Mouse (Mus musculus): Measurements from ENCODE around the gene Fxr1.
"Not testable (repeated sequence)": the region's sequence is repeated elsewhere in the genome, so short reads cannot be mapped to it uniquely, and the experiment has no call there.

Gene Fxr1

GRCm38 (mm10) chr3:34062352-34062751 lies 42.6 kb downstream of the Fxr1 start:
- DNase-seq (ENCODE audit: low read depth, low spot score) = no peak

DNA sequence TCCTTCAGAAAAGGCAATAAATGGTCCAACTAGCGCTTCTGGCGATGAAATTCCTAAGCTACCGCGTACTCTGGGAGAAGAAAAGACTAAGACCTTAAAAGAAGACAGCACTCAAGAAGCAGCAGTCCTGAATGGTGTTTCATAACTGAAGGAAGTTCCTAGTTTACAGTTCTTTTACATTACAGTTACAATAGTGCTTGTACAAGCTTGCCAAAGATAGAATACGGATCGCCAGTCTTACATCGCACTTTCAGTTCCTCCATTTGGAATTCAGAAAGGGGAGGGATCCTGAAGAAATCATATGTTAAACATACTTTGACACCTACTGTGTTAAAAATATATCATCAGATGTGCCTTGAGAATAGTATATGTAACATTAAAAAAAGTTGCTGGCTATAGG lies 49.2 kb downstream of the Fxr1 start:
- not testable (repeated sequence) for DNase-seq (ENCODE audit: low read depth, low spot score)

- DNase-seq (ENCODE audit: low read depth, low spot score) = no peak
Observed at GRCm38 (mm10) chr3:34072726-34073125, 53.0 kb downstream of the Fxr1 start.

DNA sequence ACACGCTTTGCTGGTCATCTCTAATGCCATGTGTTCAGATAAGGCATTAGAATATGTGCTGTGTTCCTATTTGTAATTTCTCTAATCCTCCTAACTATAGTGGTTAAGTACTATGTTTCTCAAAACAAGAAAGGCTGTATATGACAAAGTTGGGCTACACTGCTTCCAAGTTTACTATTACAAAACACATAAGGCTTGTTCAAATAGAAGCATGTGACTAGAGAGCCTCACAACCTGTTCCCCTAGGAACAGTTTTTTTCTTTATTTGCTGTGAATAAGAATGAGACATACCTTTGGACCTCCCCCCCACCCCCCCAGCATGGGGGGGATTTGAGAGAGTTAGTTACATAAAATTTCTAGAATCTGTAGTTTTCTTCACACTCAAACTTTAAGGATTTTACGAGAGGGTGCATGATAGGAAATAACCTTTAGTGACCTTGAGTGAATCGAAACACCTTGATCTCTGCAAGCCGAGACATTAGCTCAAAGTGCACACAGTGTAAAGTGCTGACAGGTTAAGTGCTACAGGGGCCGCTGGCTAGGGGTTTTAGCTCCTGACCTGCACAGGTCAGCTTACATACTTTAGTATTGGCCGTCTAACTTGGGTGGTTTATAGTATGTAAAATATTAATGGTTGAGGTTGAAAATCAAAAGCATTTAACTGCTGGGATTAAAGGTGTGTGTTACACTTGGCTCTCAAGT lies 56.5 kb downstream of the Fxr1 start:
- DNase-seq (ENCODE audit: low read depth, low spot score) = no peak

GRCm38 (mm10) chr3:34080900-34081662 lies 61.3 kb downstream of the Fxr1 start, which contains the start of gene Dnajc19:
Gene Dnajc19 (minus strand): TSS chr3:34081321.
- peak; percentile 92 for DNase-seq (ENCODE audit: low read depth, low spot score)

GRCm38 (mm10) chr3:34081929-34082328 lies 62.2 kb downstream of the Fxr1 start:
- no peak for DNase-seq (ENCODE audit: low read depth, low spot score)

DNA sequence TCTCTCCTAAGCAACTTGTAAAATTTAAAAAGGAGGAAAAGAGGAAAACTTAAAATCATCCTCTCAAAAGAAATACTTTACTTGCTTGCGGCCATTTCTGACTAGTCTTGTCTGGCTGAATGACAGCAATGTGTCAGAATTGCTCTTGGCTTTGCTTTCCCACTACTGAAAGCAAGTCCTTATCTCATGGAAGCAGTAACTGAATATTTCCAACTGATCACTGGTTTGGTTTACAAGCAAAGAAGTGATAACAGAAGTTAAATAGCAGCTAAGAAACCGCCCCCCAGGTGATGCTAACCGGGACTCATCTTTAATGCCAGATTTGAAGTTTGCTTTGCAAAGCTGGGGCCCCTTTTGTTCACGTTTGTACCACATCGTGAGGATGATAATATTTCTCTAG lies 63.9 kb downstream of the Fxr1 start:
- no peak for DNase-seq (ENCODE audit: low read depth, low spot score)

- DNase-seq (ENCODE audit: low read depth, low spot score) = no peak
Observed at GRCm38 (mm10) chr3:34102891-34103290, 83.1 kb downstream of the Fxr1 start.

DNA sequence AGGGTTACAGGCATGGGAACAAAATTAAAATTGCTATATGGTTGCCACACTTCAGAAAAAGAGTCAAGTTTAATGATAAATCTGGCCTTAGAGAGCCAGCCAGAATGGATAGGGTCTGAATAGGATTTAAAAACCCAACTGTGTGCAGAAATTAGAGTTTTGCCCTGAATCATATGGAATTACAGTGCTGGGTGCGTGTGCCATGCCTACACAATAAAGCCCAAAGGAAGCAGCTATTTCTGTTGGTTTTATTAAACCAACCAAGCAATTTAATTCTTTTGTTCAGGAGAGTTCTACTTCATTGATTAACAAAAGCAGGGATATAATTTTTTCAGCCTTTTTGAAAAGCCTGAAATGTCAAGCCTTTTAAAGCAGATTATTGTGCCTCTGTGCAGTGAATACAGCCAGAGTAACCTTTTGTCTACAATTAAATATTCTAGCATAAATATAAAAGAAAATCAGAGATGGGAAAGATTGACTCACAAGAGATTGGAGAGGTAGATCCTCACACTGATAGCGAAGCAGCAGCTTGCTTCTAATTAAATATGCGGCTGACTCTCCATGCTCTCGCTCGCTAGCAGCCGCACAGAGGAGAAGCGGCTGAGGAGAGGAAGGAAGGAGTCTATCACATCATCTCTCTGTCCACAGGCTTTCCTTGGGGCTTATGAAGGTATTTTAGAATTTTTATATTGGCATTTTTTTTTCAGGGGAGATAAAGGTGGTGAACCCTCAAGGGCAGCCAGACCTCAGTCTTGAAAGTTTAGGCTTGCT lies 84.3 kb downstream of the Fxr1 start:
- no peak for DNase-seq (ENCODE audit: low read depth, low spot score)

DNA sequence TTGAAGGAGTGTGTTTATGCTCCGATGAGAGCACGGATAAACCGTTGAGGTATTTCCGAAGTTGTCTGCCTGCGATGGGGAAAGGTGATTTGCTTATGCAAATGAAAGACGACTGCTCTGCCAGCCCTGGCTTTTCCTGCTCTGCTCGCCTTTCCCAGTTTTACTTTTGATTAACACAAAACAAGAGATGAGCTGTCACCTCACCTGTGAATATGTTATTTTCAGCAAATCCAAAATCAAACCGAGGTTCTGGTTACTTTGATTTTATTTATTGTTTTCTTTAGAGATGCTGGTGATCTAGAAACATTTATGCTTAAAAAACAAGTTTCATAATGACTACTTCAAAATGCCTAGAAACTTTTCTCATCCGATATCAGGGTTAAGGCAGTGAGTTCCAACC lies 86.7 kb downstream of the Fxr1 start:
- DNase-seq (ENCODE audit: low read depth, low spot score) = no peak

- no peak for DNase-seq (ENCODE audit: low read depth, low spot score)
Observed at GRCm38 (mm10) chr3:34107631-34108030, 87.9 kb downstream of the Fxr1 start.

DNA sequence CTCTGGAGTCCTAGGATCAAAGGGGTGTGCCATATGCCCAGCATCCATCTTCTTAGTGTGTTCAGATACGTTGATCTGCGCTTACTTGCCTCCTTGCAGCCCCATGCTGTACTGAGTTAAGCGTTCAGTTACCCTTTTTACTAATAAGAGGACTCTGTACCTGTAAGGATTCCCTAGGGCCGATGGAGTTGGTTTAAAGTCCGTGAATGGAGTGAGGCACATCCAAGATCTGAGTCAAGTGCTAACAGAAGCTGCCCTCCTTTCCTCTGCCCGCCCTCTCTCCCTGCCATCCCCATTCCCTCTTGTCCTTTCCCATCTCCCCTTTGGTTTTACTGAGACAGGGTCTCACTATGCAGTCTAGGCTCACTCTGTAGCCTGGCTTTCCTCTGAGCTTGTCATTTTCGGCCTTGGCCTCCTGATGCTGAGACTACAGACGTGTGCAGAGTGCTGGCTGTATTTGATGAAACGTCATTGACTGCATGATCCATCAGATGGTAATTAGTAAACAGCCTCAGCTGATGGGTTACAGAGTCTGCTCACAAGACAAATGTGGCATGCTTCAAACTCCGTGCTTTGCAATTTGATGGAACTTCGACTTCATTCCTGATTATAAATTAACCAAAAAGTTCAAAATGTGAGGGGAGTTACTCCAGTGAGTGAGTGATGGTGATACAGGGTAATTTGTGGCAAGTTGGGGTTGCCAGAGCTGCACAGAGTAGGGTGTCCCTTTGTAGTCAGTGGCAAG lies 92.4 kb downstream of the Fxr1 start:
- no peak for DNase-seq (ENCODE audit: low read depth, low spot score)

DNA sequence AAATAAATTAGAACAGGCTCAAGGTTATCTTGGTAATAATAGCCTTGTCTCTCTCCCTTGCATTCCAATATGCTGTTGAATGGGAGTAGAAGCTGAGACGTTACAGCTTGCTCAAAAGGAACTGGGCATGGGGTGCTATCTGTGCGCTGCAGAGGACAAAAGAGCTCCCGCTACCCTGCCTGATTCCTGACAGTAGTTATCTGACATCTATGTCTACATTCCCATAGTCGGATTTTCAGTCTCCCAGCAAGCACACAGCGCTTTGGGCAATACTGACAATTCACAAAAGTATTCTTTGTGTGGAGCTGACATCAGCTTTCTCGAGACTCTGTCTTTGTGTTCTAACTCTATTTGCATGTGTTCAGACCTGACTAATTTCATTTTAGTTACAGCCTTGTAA lies 96.1 kb downstream of the Fxr1 start:
- no peak for DNase-seq (ENCODE audit: low read depth, low spot score)

DNA sequence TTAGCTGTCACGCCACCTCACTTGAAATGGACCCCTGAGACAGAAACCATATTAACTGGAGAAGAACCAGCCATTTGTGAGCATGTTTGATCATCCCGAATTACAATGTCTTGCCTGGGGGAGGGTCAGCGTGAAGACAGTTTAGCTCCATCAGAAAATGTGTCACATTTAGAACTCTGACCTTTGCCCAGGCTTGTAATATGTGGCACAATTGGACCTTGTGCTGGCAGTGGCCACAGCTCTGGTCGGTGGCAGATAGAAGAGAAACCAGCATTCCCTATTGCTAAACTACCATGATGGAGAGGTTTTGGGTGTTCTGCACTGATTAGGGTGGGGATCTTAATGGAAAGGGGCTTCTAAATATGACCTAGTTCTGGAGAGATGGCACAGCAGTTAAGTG lies 100.1 kb downstream of the Fxr1 start:
- no peak for DNase-seq (ENCODE audit: low read depth, low spot score)

All from forelimb bud, embryonic 11.5 days (tissue).